ENCODE assay signal across 8 mouse cellular contexts in genomic region chr12:79949101-79949824, GRCm38 (mm10).
DNase-seq lines count a peak whose midpoint lies in the region; ATAC-seq and TF ChIP-seq lines count a peak whose summit lies in the region.

No protein-coding gene starts in this region.

- H3K4me3 ChIP-seq in hindbrain, embryonic 15.5 days, result no peak overlapping the region
- H3K4me3 ChIP-seq in lung, embryonic 14.5 days (ENCODE audit: low read depth, low read length), result no peak overlapping the region
- no peak overlapping the region for H3K4me3 ChIP-seq in stomach, embryonic 16.5 days (replicated peaks; ENCODE audit: low read length)

- H3K4me2 ChIP-seq in hindbrain, embryonic 15.5 days, result no peak overlapping the region
- H3K4me2 ChIP-seq in lung, embryonic 14.5 days, result no peak overlapping the region
- H3K4me2 ChIP-seq in stomach, embryonic 16.5 days (ENCODE audit: low read depth, low read length), result no peak overlapping the region

- peak; percentile 67 for DNase-seq in adrenal gland, adult 2 months
- DNase-seq in adrenal gland, adult 18-20 months (ENCODE audit: low spot score in 2 of 2), result no peak
- peak; percentile 68 for DNase-seq in gastrocnemius, postnatal 10 days
- peak; percentile 89 for DNase-seq in lung, embryonic 14.5 days

- no peaks in the 10 kb centered on the region for H3K27me3 ChIP-seq in hindbrain, embryonic 15.5 days
- no peaks in the 10 kb centered on the region for H3K27me3 ChIP-seq in lung, embryonic 14.5 days (ENCODE audit: insufficient read depth, low read length)
- H3K27me3 ChIP-seq in stomach, embryonic 16.5 days (ENCODE audit: control insufficient read depth, insufficient read depth, low read length), result no peaks in the 10 kb centered on the region

- no peaks in the 10 kb centered on the region for H3K36me3 ChIP-seq in hindbrain, embryonic 15.5 days
- no peaks in the 10 kb centered on the region for H3K36me3 ChIP-seq in lung, embryonic 14.5 days (ENCODE audit: insufficient read depth)
- no peaks in the 10 kb centered on the region for H3K36me3 ChIP-seq in stomach, embryonic 16.5 days (ENCODE audit: control insufficient read depth, insufficient read depth, low read length)

- no peak for ATAC-seq in hindbrain, embryonic 15.5 days (ENCODE audit: low FRiP score, low read depth)
- peak; percentile 80 for ATAC-seq in lung, embryonic 14.5 days (ENCODE audit: insufficient read depth)
- ATAC-seq in stomach, embryonic 16.5 days (ENCODE audit: insufficient read depth, low FRiP score), result peak; percentile 83
- ATAC-seq in monocyte, adult 5-6 weeks (replicated peaks; ENCODE audit: insufficient number of reproducible peaks, low FRiP score, low TSS enrichment, poor library complexity, severe bottlenecking), result no peak
- no peak for ATAC-seq in megakaryocyte progenitor cell, adult 5-6 weeks (replicated peaks; ENCODE audit: poor library complexity)

- no peaks in the 10 kb centered on the region; the same call in 1 of the 2 replicates for H3K4me1 ChIP-seq in hindbrain, embryonic 15.5 days (replicated peaks)
- peaks cover 35% of the 10 kb centered on the region for H3K4me1 ChIP-seq in lung, embryonic 14.5 days (ENCODE audit: insufficient read depth)
- H3K4me1 ChIP-seq in stomach, embryonic 16.5 days (ENCODE audit: control insufficient read depth, insufficient read depth, low read length), result peaks cover 37% of the 10 kb centered on the region

- H3K9ac ChIP-seq in hindbrain, embryonic 15.5 days, result no peak overlapping the region
- no peak overlapping the region; the same call in 1 of the 2 replicates for H3K9ac ChIP-seq in lung, embryonic 14.5 days
- H3K9ac ChIP-seq in stomach, embryonic 16.5 days (ENCODE audit: low read length), result no peak overlapping the region

- WGBS in hindbrain, embryonic 15.5 days, result 25% methylated on average over 14 of the region's 14 CpGs
- 19% methylated on average over 14 of the region's 14 CpGs for WGBS in lung, embryonic 14.5 days
- 31% methylated on average over 14 of the region's 14 CpGs for WGBS in stomach, embryonic 16.5 days

- no peaks in the 10 kb centered on the region for H3K9me3 ChIP-seq in hindbrain, embryonic 15.5 days
- no peaks in the 10 kb centered on the region for H3K9me3 ChIP-seq in lung, embryonic 14.5 days (ENCODE audit: low read depth, low read length)
- H3K9me3 ChIP-seq in stomach, embryonic 16.5 days (replicated peaks; ENCODE audit: control insufficient read depth, low read length), result no peaks in the 10 kb centered on the region

- H3K27ac ChIP-seq in hindbrain, embryonic 15.5 days (replicated peaks), result peak overlapping the region; percentile 38
- peak overlapping the region; percentile 92 for H3K27ac ChIP-seq in lung, embryonic 14.5 days (ENCODE audit: low read depth)
- peak overlapping the region; percentile 94 for H3K27ac ChIP-seq in stomach, embryonic 16.5 days (ENCODE audit: low read length)

- TF ChIP-seq CTCF in lung, embryonic 14.5 days (IDR thresholded peaks at IDR 0.05; ENCODE audit: low read depth), result no peak

Comparison
In these comparisons a context has a peak if more than half of its experiments do, and no peak if none do; other contexts are left out.
1. DNase-seq: peak in adrenal gland, adult 2 months (single experiment), gastrocnemius, postnatal 10 days (single experiment) and lung, embryonic 14.5 days (single experiment); none in adrenal gland, adult 18-20 months (0 of 2).
2. ATAC-seq: peak in lung, embryonic 14.5 days (single experiment) and stomach, embryonic 16.5 days (single experiment); none in hindbrain, embryonic 15.5 days (single experiment), monocyte, adult 5-6 weeks (single experiment) and megakaryocyte progenitor cell, adult 5-6 weeks (single experiment).
3. H3K27ac ChIP-seq: peak in every context shown above with its lines; median percentile 94 in stomach, embryonic 16.5 days; 92 in lung, embryonic 14.5 days; 38 in hindbrain, embryonic 15.5 days.